In genomic region chr9:101061035-101061434, GRCm38 (mm10) we compare ENCODE assay signal across 14 mouse cellular contexts. TPM values are rescaled to one million over a fixed set of nuclear protein-coding genes. Genes with fewer than 3 reads are reported as not detected.
DNase-seq lines count a peak whose midpoint lies in the region; ATAC-seq and TF ChIP-seq lines count a peak whose summit lies in the region.
"Had no signal": no experiment of that assay in that cellular context is flagged by ENCODE, and none has a peak within 500 bp of the region (broad histone marks: within the 10 kb centered on the region; RNA-seq: fewer than 3 reads in every experiment).

No protein-coding gene starts in this region.

- H3K4me1 ChIP-seq in E14TG2a.4 (replicated peaks; ENCODE audit: low read depth, low read length), result peaks cover 43% of the 10 kb centered on the region
- 0 out of 2 replicates have a peak, but pooled peaks cover 2% of the 10 kb centered on the region for H3K4me1 ChIP-seq in neural tube, embryonic 15.5 days
- 0 out of 2 replicates have a peak, but pooled peaks cover 2% of the 10 kb centered on the region for H3K4me1 ChIP-seq in embryonic facial prominence, embryonic 10.5 days
- H3K4me1 ChIP-seq: embryonic facial prominence, embryonic 15.5 days; midbrain, embryonic 15.5 days had no signal

- no peaks in the 10 kb centered on the region for H3K36me3 ChIP-seq in E14TG2a.4 (ENCODE audit: insufficient read depth, low read length)
- H3K36me3 ChIP-seq in neural tube, embryonic 15.5 days, result no peaks in the 10 kb centered on the region
- no peaks in the 10 kb centered on the region for H3K36me3 ChIP-seq in embryonic facial prominence, embryonic 10.5 days (replicated peaks)
- H3K36me3 ChIP-seq: embryonic facial prominence, embryonic 15.5 days; hindbrain, embryonic 13.5 days; midbrain, embryonic 15.5 days had no signal

- no peak for TF ChIP-seq CTCF in E14TG2a.4 (conservative IDR thresholded peaks at IDR 0.05; ENCODE audit: low read length)

- WGBS in neural tube, embryonic 15.5 days, result 75% methylated on average over 11 of the region's 11 CpGs
- 73% methylated on average over 11 of the region's 11 CpGs for WGBS in embryonic facial prominence, embryonic 10.5 days

- DNase-seq in B cell, adult 2 months, result peak; percentile 75 to 79
- peak; percentile 9 to 24 for DNase-seq in spleen, postnatal 14 days (ENCODE audit: low spot score in 2 of 2)
- DNase-seq in embryonic facial prominence, embryonic 10.5 days (ENCODE audit: low spot score), result no peak
- no peak for DNase-seq in heart, adult 9 months (ENCODE audit: low spot score in 2 of 2)
- no peak for DNase-seq in cerebellum, adult 8-10 months
- DNase-seq: adrenal gland, postnatal 14 days; forebrain, postnatal 0 days; heart, adult 2 months had no signal

- H3K9me3 ChIP-seq in E14TG2a.4 (ENCODE audit: low read length), result no peaks in the 10 kb centered on the region
- no peaks in the 10 kb centered on the region for H3K9me3 ChIP-seq in neural tube, embryonic 15.5 days (replicated peaks)
- H3K9me3 ChIP-seq in embryonic facial prominence, embryonic 10.5 days, result peaks cover 3% of the 10 kb centered on the region; the same call in 1 of the 2 replicates
- H3K9me3 ChIP-seq: embryonic facial prominence, embryonic 15.5 days; hindbrain, embryonic 13.5 days; midbrain, embryonic 15.5 days had no signal

- H3K9ac ChIP-seq in neural tube, embryonic 15.5 days (replicated peaks), result no peak overlapping the region
- H3K9ac ChIP-seq: embryonic facial prominence, embryonic 15.5 days; forebrain, postnatal 0 days; hindbrain, embryonic 13.5 days; midbrain, embryonic 15.5 days had no signal

- H3K4me2 ChIP-seq in neural tube, embryonic 15.5 days, result no peak overlapping the region
- H3K4me2 ChIP-seq: embryonic facial prominence, embryonic 15.5 days; hindbrain, embryonic 13.5 days; midbrain, embryonic 15.5 days had no signal

- H3K27ac ChIP-seq in neural tube, embryonic 15.5 days (replicated peaks), result no peak overlapping the region
- no peak overlapping the region for H3K27ac ChIP-seq in embryonic facial prominence, embryonic 10.5 days (replicated peaks)
- H3K27ac ChIP-seq: embryonic facial prominence, embryonic 15.5 days; heart, adult 2 months; hindbrain, embryonic 13.5 days; midbrain, embryonic 15.5 days had no signal

- H3K27me3 ChIP-seq in E14TG2a.4 (ENCODE audit: insufficient read depth, low read length), result no peaks in the 10 kb centered on the region
- no peaks in the 10 kb centered on the region for H3K27me3 ChIP-seq in neural tube, embryonic 15.5 days (replicated peaks)
- H3K27me3 ChIP-seq in embryonic facial prominence, embryonic 10.5 days (replicated peaks; ENCODE audit: low read depth, poor library complexity, severe bottlenecking), result no peaks in the 10 kb centered on the region
- H3K27me3 ChIP-seq: embryonic facial prominence, embryonic 15.5 days; hindbrain, embryonic 13.5 days; midbrain, embryonic 15.5 days had no signal

- H3K4me3 ChIP-seq in E14TG2a.4 (replicated peaks; ENCODE audit: low read length), result 0 out of 2 replicates have a peak overlapping the region, but pooled peaks have one; percentile 17
- H3K4me3 ChIP-seq in neural tube, embryonic 15.5 days (replicated peaks), result no peak overlapping the region
- no peak overlapping the region for H3K4me3 ChIP-seq in embryonic facial prominence, embryonic 10.5 days
- H3K4me3 ChIP-seq: embryonic facial prominence, embryonic 15.5 days; heart, adult 2 months; hindbrain, embryonic 13.5 days; midbrain, embryonic 15.5 days had no signal

- ATAC-seq in inflammation-experienced regulatory T-cells, adult 6 months, result peak; percentile 99
- no peak for ATAC-seq in neural tube, embryonic 15.5 days (ENCODE audit: low FRiP score)
- ATAC-seq: forebrain, postnatal 0 days; midbrain, embryonic 15.5 days had no signal

RNA-seq across cellular contexts. Expression of gene Msl2, which starts 12.9 kb away (rescaled TPM):
- 10 to 100 TPM; 10.5 to 12.3 (median 11.7) TPM for polyA plus RNA-seq in inflammation-experienced regulatory T-cells, adult 6 months (2017; shearing (Covaris generic))
- polyA plus RNA-seq in neural tube, embryonic 15.5 days (2015; fragmentation: Nextera tagmentation; extraction: Ambion mirVana), result 3.9 TPM in 2 replicates
- 5.0 and 5.2 TPM in 2 replicates for polyA plus RNA-seq in embryonic facial prominence, embryonic 10.5 days (2016; fragmentation: Nextera tagmentation; extraction: Ambion mirVana)

RNA-seq across cellular contexts. Expression of gene Pccb, which starts 26.3 kb away (rescaled TPM):
- 1 to 10 TPM; 5.1 to 8.3 (median 8.1) TPM for polyA plus RNA-seq in inflammation-experienced regulatory T-cells, adult 6 months (2017; shearing (Covaris generic))
- polyA plus RNA-seq in neural tube, embryonic 15.5 days (2015; fragmentation: Nextera tagmentation; extraction: Ambion mirVana), result 25.4 and 27.0 TPM in 2 replicates
- polyA plus RNA-seq in embryonic facial prominence, embryonic 10.5 days (2016; fragmentation: Nextera tagmentation; extraction: Ambion mirVana), result 13.2 and 14.4 TPM in 2 replicates

Comparison
In these comparisons a context has a peak if more than half of its experiments do, and no peak if none do; other contexts are left out.
1. DNase-seq: peak in B cell, adult 2 months (2 of 2) and spleen, postnatal 14 days (2 of 2); none in embryonic facial prominence, embryonic 10.5 days (single experiment), heart, adult 9 months (0 of 2) and cerebellum, adult 8-10 months (single experiment).